Mouse (Mus musculus) brown adipose tissue, adult 24 weeks (tissue): Measurements from ENCODE around the gene B3galt5. TPM values are rescaled to one million over a fixed set of nuclear protein-coding genes. Genes with fewer than 3 reads are reported as not detected.

Source experiments
- H3K27ac ChIP-seq: fragments of 200-500 bp; replicated peaks from 2 replicates; pipeline ENCODE4 v1.5.1; 2012; ENCODE audit warnings: low read depth, mild to moderate bottlenecking, low read length
- H3K4me1 ChIP-seq: fragments of 200-500 bp; 2 replicates; pipeline ENCODE4 v1.6.1; 2012; ENCODE audit warnings: low read length, mixed read lengths; ENCODE audit not compliant: control insufficient read depth, insufficient read depth, insufficient read length
- H3K4me3 ChIP-seq: fragments of 200-500 bp; 2 replicates; pipeline ENCODE4 v1.5.1; 2012; ENCODE audit warnings: low read depth, mild to moderate bottlenecking, low read length, moderate library complexity; ENCODE audit not compliant: insufficient read depth
- polyA plus RNA-seq: library from polyadenylated mRNA; stranded (reverse); fragments of >200 nt; gene quantifications from 2 replicates; pipeline ENCODE4 v1.2.4, GENCODE M21; 2012; ENCODE audit not compliant: missing spikeins, insufficient read depth, insufficient read length

The B3galt5 gene
- polyA plus RNA-seq, result not detected in 2 replicates

GRCm38 (mm10) chr16:96235366-96235970, at the start of gene B3galt5:
Gene B3galt5, plus strand, starts transcription at chr16:96235801.
- Histone ChIP-seq H3K4me1 (no peaks in the 10 kb centered on the region), H3K27ac (no peak within 1 kb of the TSS), H3K4me3 (no peak within 1 kb of the TSS)

GRCm38 (mm10) chr16:96187619-96188018, 48.0 kb upstream of the B3galt5 start:
- no peak overlapping the region for H3K4me3 ChIP-seq
- no peak overlapping the region for H3K27ac ChIP-seq
- H3K4me1 ChIP-seq, result no peaks in the 10 kb centered on the region

GRCm38 (mm10) chr16:96191531-96192506, 43.8 kb upstream of the B3galt5 start, which contains the start of gene Lca5l:
Gene Lca5l, minus strand, starts transcription at chr16:96192271.
- peak within 1 kb of the TSS; percentile 64 for H3K27ac ChIP-seq
- H3K4me1 ChIP-seq, result no peaks in the 10 kb centered on the region
- peak within 1 kb of the TSS; percentile 78 for H3K4me3 ChIP-seq

- H3K4me1 ChIP-seq, result no peaks in the 10 kb centered on the region
- H3K4me3 ChIP-seq, result peak within 1 kb of the TSS; percentile 59
- H3K27ac ChIP-seq, result no peak within 1 kb of the TSS
These were observed 35.5 kb upstream of the B3galt5 start, which contains the start of gene Sh3bgr for GRCm38 (mm10) chr16:96199913-96200701. Gene Sh3bgr, plus strand, starts transcription at chr16:96200450.

- Histone ChIP-seq H3K4me3 (peak overlapping the region; percentile 59), H3K4me1 (no peaks in the 10 kb centered on the region), H3K27ac (no peak overlapping the region)
These were observed 34.9 kb upstream of the B3galt5 start for GRCm38 (mm10) chr16:96200702-96201028.

GRCm38 (mm10) chr16:96201485-96202232, 33.9 kb upstream of the B3galt5 start:
- no peaks in the 10 kb centered on the region for H3K4me1 ChIP-seq
- no peak overlapping the region for H3K4me3 ChIP-seq
- no peak overlapping the region for H3K27ac ChIP-seq

- no peak overlapping the region for H3K27ac ChIP-seq
- H3K4me3 ChIP-seq, result no peak overlapping the region
- no peaks in the 10 kb centered on the region for H3K4me1 ChIP-seq
These were observed 25.8 kb upstream of the B3galt5 start for GRCm38 (mm10) chr16:96209789-96210188.

- Histone ChIP-seq H3K4me1 (no peaks in the 10 kb centered on the region), H3K4me3 (no peak overlapping the region), H3K27ac (no peak overlapping the region)
These were observed 24.7 kb upstream of the B3galt5 start for GRCm38 (mm10) chr16:96210856-96211255.

- Histone ChIP-seq H3K4me1 (no peaks in the 10 kb centered on the region), H3K4me3 (no peak overlapping the region), H3K27ac (no peak overlapping the region)
These were observed 22.6 kb upstream of the B3galt5 start for GRCm38 (mm10) chr16:96213027-96213426.

- H3K27ac ChIP-seq, result no peak overlapping the region
- no peak overlapping the region for H3K4me3 ChIP-seq
- no peaks in the 10 kb centered on the region for H3K4me1 ChIP-seq
These were observed 14.1 kb upstream of the B3galt5 start for GRCm38 (mm10) chr16:96221491-96221890.

GRCm38 (mm10) chr16:96221959-96222358, 13.6 kb upstream of the B3galt5 start:
- Histone ChIP-seq H3K27ac (no peak overlapping the region), H3K4me3 (no peak overlapping the region), H3K4me1 (no peaks in the 10 kb centered on the region)

- H3K4me3 ChIP-seq, result no peak overlapping the region
- H3K4me1 ChIP-seq, result no peaks in the 10 kb centered on the region
- no peak overlapping the region for H3K27ac ChIP-seq
These were observed 13.1 kb upstream of the B3galt5 start for GRCm38 (mm10) chr16:96222452-96222851.

- H3K27ac ChIP-seq, result no peak overlapping the region
- no peak overlapping the region for H3K4me3 ChIP-seq
These were observed 7.2 kb upstream of the B3galt5 start for GRCm38 (mm10) chr16:96228438-96228837.

GRCm38 (mm10) chr16:96229044-96229555, 6.5 kb upstream of the B3galt5 start:
- Histone ChIP-seq H3K4me3 (no peak overlapping the region), H3K27ac (no peak overlapping the region), H3K4me1 (no peaks in the 10 kb centered on the region)

More at GRCm38 (mm10) chr16:96228438-96228837, 7.2 kb upstream of the B3galt5 start:
- H3K4me1 ChIP-seq, result no peaks in the 10 kb centered on the region
